In genomic region chr7:30205383-30205782, GRCm38 (mm10) we compare ENCODE assay signal across 9 mouse cellular contexts. TPM values are rescaled to one million over a fixed set of nuclear protein-coding genes. Genes with fewer than 3 reads are reported as not detected.
DNase-seq lines count a peak whose midpoint lies in the region; ATAC-seq and TF ChIP-seq lines count a peak whose summit lies in the region.
"Had no signal": no experiment of that assay in that cellular context is flagged by ENCODE, and none has a peak within 500 bp of the region (broad histone marks: within the 10 kb centered on the region; RNA-seq: fewer than 3 reads in every experiment).

No protein-coding gene starts in this region.

- H3K9ac ChIP-seq in intestine, postnatal 0 days (ENCODE audit: low read depth, low read length): no peak overlapping the region
- no peak overlapping the region for H3K9ac ChIP-seq in intestine, embryonic 16.5 days (ENCODE audit: low read depth, low read length)
- no peak overlapping the region for H3K9ac ChIP-seq in forebrain, embryonic 12.5 days
- H3K9ac ChIP-seq: embryonic facial prominence, embryonic 13.5 days had no signal

- H3K27me3 ChIP-seq in intestine, postnatal 0 days (replicated peaks; ENCODE audit: control insufficient read depth, insufficient read depth, low read length): no peaks in the 10 kb centered on the region
- H3K27me3 ChIP-seq in intestine, embryonic 16.5 days (replicated peaks; ENCODE audit: control insufficient read depth, insufficient read depth, low read length): no peaks in the 10 kb centered on the region
- 0 out of 2 replicates have a peak, but pooled peaks cover 3% of the 10 kb centered on the region for H3K27me3 ChIP-seq in forebrain, embryonic 12.5 days
- H3K27me3 ChIP-seq: embryonic facial prominence, embryonic 13.5 days had no signal

- H3K27ac ChIP-seq in intestine, postnatal 0 days (ENCODE audit: low read depth, low read length): no peak overlapping the region
- no peak overlapping the region for H3K27ac ChIP-seq in intestine, embryonic 16.5 days (ENCODE audit: low read length)
- H3K27ac ChIP-seq in forebrain, embryonic 12.5 days: no peak overlapping the region
- H3K27ac ChIP-seq: embryonic facial prominence, embryonic 13.5 days had no signal

- H3K4me3 ChIP-seq in intestine, postnatal 0 days (ENCODE audit: low read depth, low read length): no peak overlapping the region
- H3K4me3 ChIP-seq in intestine, embryonic 16.5 days (ENCODE audit: low read length): no peak overlapping the region
- no peak overlapping the region for H3K4me3 ChIP-seq in forebrain, embryonic 12.5 days (replicated peaks)
- H3K4me3 ChIP-seq: embryonic facial prominence, embryonic 13.5 days had no signal

- H3K36me3 ChIP-seq in intestine, postnatal 0 days (ENCODE audit: control insufficient read depth, insufficient read depth): no peaks in the 10 kb centered on the region
- H3K36me3 ChIP-seq in intestine, embryonic 16.5 days (ENCODE audit: control insufficient read depth, insufficient read depth, low read length): no peaks in the 10 kb centered on the region
- H3K36me3 ChIP-seq in forebrain, embryonic 12.5 days (replicated peaks): no peaks in the 10 kb centered on the region
- H3K36me3 ChIP-seq: embryonic facial prominence, embryonic 13.5 days had no signal

- H3K9me3 ChIP-seq in intestine, postnatal 0 days (ENCODE audit: control insufficient read depth): no peaks in the 10 kb centered on the region
- H3K9me3 ChIP-seq in intestine, embryonic 16.5 days (ENCODE audit: control insufficient read depth, low read length): no peaks in the 10 kb centered on the region
- no peaks in the 10 kb centered on the region for H3K9me3 ChIP-seq in forebrain, embryonic 12.5 days
- H3K9me3 ChIP-seq: embryonic facial prominence, embryonic 13.5 days had no signal

- ATAC-seq in intestine, postnatal 0 days: no peak
- ATAC-seq in intestine, embryonic 16.5 days: no peak
- ATAC-seq in neutrophil, adult 5-6 weeks (ENCODE audit: extremely low read depth, insufficient number of reproducible peaks, low FRiP score, poor library complexity, severe bottlenecking): peak; percentile 94
- no peak for ATAC-seq in forebrain, embryonic 12.5 days (ENCODE audit: low FRiP score)

- 3% methylated on average over 2 of the region's 2 CpGs for WGBS in intestine, postnatal 0 days
- 5% methylated on average over 2 of the region's 2 CpGs for WGBS in intestine, embryonic 16.5 days
- WGBS in forebrain, embryonic 12.5 days: 8% methylated on average over 2 of the region's 2 CpGs

- H3K4me1 ChIP-seq in intestine, postnatal 0 days (replicated peaks; ENCODE audit: control insufficient read depth, insufficient read depth, low read length): no peaks in the 10 kb centered on the region
- H3K4me1 ChIP-seq in intestine, embryonic 16.5 days (ENCODE audit: control insufficient read depth, insufficient read depth, low read length): no peaks in the 10 kb centered on the region
- H3K4me1 ChIP-seq in forebrain, embryonic 12.5 days: no peaks in the 10 kb centered on the region; the same call in 1 of the 2 replicates
- H3K4me1 ChIP-seq: embryonic facial prominence, embryonic 13.5 days had no signal

- peak; percentile 92 for TF ChIP-seq CTCF in intestine, postnatal 0 days (IDR thresholded peaks at IDR 0.05; ENCODE audit: low read depth)

- H3K4me2 ChIP-seq in intestine, postnatal 0 days (replicated peaks; ENCODE audit: low read depth): no peak overlapping the region
- H3K4me2 ChIP-seq in intestine, embryonic 16.5 days (ENCODE audit: low read depth, low read length): no peak overlapping the region
- no peak overlapping the region for H3K4me2 ChIP-seq in forebrain, embryonic 12.5 days
- H3K4me2 ChIP-seq: embryonic facial prominence, embryonic 13.5 days had no signal

- DNase-seq in B cell, adult 2 months: peak; percentile 73 to 74
- DNase-seq in NIH3T3 (ENCODE audit: low read depth): peak; percentile 86
- DNase-seq in cerebellum, postnatal 25 days: peak; percentile 82 to 90
- peak; percentile 84 for DNase-seq in kidney, postnatal 10 days

RNA-seq across cellular contexts. Expression of gene Capns1, which starts 6.8 kb away (rescaled TPM):
- 85.5 and 87.1 TPM in 2 replicates for polyA plus RNA-seq in intestine, postnatal 0 days (2015; fragmentation: Nextera tagmentation; extraction: Ambion mirVana)
- polyA plus RNA-seq in intestine, embryonic 16.5 days (2015; fragmentation: Nextera tagmentation; extraction: Ambion mirVana): 80.2 and 86.9 TPM in 2 replicates
- 137 and 168 TPM in 2 replicates for total RNA-seq in neutrophil, adult 5-6 weeks (2017)
- polyA plus RNA-seq in forebrain, embryonic 12.5 days (2016; fragmentation: Nextera tagmentation; extraction: Ambion mirVana): 44.5 and 51.3 TPM in 2 replicates

RNA-seq across cellular contexts. Expression of gene Cox7a1, which starts 21.4 kb away (rescaled TPM):
- polyA plus RNA-seq in intestine, postnatal 0 days (2015; fragmentation: Nextera tagmentation; extraction: Ambion mirVana): 54.1 and 60.2 TPM in 2 replicates
- polyA plus RNA-seq in intestine, embryonic 16.5 days (2015; fragmentation: Nextera tagmentation; extraction: Ambion mirVana): 41.5 and 50.1 TPM in 2 replicates
- not detected in 2 replicates for total RNA-seq in neutrophil, adult 5-6 weeks (2017)
- polyA plus RNA-seq in forebrain, embryonic 12.5 days (2016; fragmentation: Nextera tagmentation; extraction: Ambion mirVana): 3.0 and 3.7 TPM in 2 replicates

RNA-seq across cellular contexts. Expression of gene Polr2i, which starts 26.4 kb away (rescaled TPM):
- 84.6 and 91.2 TPM in 2 replicates for polyA plus RNA-seq in intestine, postnatal 0 days (2015; fragmentation: Nextera tagmentation; extraction: Ambion mirVana)
- 99.2 and 103 TPM in 2 replicates for polyA plus RNA-seq in intestine, embryonic 16.5 days (2015; fragmentation: Nextera tagmentation; extraction: Ambion mirVana)
- total RNA-seq in neutrophil, adult 5-6 weeks (2017): 26.0 and 30.3 TPM in 2 replicates
- 164 TPM in 2 replicates for polyA plus RNA-seq in forebrain, embryonic 12.5 days (2016; fragmentation: Nextera tagmentation; extraction: Ambion mirVana)

RNA-seq across cellular contexts. Expression of gene Tbcb, which starts 26.7 kb away (rescaled TPM):
- 159 and 160 TPM in 2 replicates for polyA plus RNA-seq in intestine, postnatal 0 days (2015; fragmentation: Nextera tagmentation; extraction: Ambion mirVana)
- polyA plus RNA-seq in intestine, embryonic 16.5 days (2015; fragmentation: Nextera tagmentation; extraction: Ambion mirVana): 139 and 142 TPM in 2 replicates
- total RNA-seq in neutrophil, adult 5-6 weeks (2017): 16.5 and 21.6 TPM in 2 replicates
- polyA plus RNA-seq in forebrain, embryonic 12.5 days (2016; fragmentation: Nextera tagmentation; extraction: Ambion mirVana): 245 and 256 TPM in 2 replicates

RNA-seq across cellular contexts. Expression of gene Ovol3, which starts 30.1 kb away (rescaled TPM):
- not detected in 2 replicates for polyA plus RNA-seq in intestine, postnatal 0 days (2015; fragmentation: Nextera tagmentation; extraction: Ambion mirVana)
- polyA plus RNA-seq in intestine, embryonic 16.5 days (2015; fragmentation: Nextera tagmentation; extraction: Ambion mirVana): not detected in 2 replicates
- not detected in 2 replicates for total RNA-seq in neutrophil, adult 5-6 weeks (2017)
- polyA plus RNA-seq in forebrain, embryonic 12.5 days (2016; fragmentation: Nextera tagmentation; extraction: Ambion mirVana): 0.28 TPM in 1 of 2 replicates, not detected in the other
